Mouse (Mus musculus) hindbrain, embryonic 16.5 days (tissue): ENCODE measurements around the gene Ypel4. TPM values are rescaled to one million over a fixed set of nuclear protein-coding genes. Genes with fewer than 3 reads are reported as not detected.

Experiments
- ATAC-seq: fragments of 200-750 bp; cut with Nextera tagmentation; 2 replicates; pipeline ENCODE4 v1.8.0; 2017; ENCODE audit warnings: moderate TSS enrichment, moderate library complexity
- H3K27ac ChIP-seq: fragments of 300-500 bp; sonication (generic); 2 replicates; pipeline ENCODE4 v1.5.1; 2014; ENCODE audit warnings: low read depth, mild to moderate bottlenecking, control low read depth, low read length, moderate library complexity
- H3K27me3 ChIP-seq: fragments of 300-500 bp; sonication (generic); replicated peaks from 2 replicates; pipeline ENCODE4 v1.6.1; 2014; ENCODE audit warnings: low read length; ENCODE audit not compliant: control insufficient read depth, insufficient read depth
- H3K36me3 ChIP-seq: fragments of 300-500 bp; sonication (generic); 2 replicates; pipeline ENCODE4 v1.6.1; 2014; ENCODE audit warnings: mild to moderate bottlenecking, low read length, moderate library complexity, mixed read lengths; ENCODE audit not compliant: control insufficient read depth, insufficient read depth
- H3K4me1 ChIP-seq: fragments of 300-500 bp; sonication (generic); 2 replicates; pipeline ENCODE4 v1.6.1; 2014; ENCODE audit warnings: low read depth, low read length; ENCODE audit not compliant: control insufficient read depth, insufficient read depth
- H3K4me2 ChIP-seq: fragments of 300-500 bp; sonication (generic); 2 replicates; pipeline ENCODE4 v1.6.1; 2014; ENCODE audit warnings: mild to moderate bottlenecking, low read length, control low read depth, moderate library complexity
- H3K4me3 ChIP-seq: fragments of 300-500 bp; sonication (generic); 2 replicates; pipeline ENCODE4 v1.5.1; 2014; ENCODE audit warnings: mild to moderate bottlenecking, low read length, control low read depth, moderate library complexity
- H3K9ac ChIP-seq: fragments of 300-500 bp; sonication (generic); 2 replicates; pipeline ENCODE4 v1.6.1; 2014; ENCODE audit warnings: low read depth, mild to moderate bottlenecking, control low read depth, low read length, moderate library complexity
- H3K9me3 ChIP-seq: fragments of 300-500 bp; sonication (generic); 2 replicates; pipeline ENCODE4 v1.6.1; 2014; ENCODE audit warnings: mild to moderate bottlenecking, low read length, moderate library complexity; ENCODE audit not compliant: control insufficient read depth
- WGBS: fragments of 180-500 bp; shearing (Covaris S2); extraction: QIAGEN DNeasy Blood & Tissue Kit; methylation state at CpG from one replicate; pipeline ENCODE4 v1.1.7; 2014; 5-methylcytosine and 5-hydroxymethylcytosine counted together
- polyA plus RNA-seq: library from polyadenylated mRNA; unstranded; fragments of >200 nt; fragmentation: Nextera tagmentation; extraction: Ambion mirVana; gene quantifications from 2 replicates; pipeline ENCODE4 v1.2.1, GENCODE M21; 2015

Gene Ypel4
- polyA plus RNA-seq, 1 experiment from 2014 or later: 16.9 TPM

- peak overlapping the region; percentile 76 for H3K4me2 ChIP-seq
- 0% methylated on average over 24 of the region's 26 CpGs for WGBS
- peaks cover 8% of the 10 kb centered on the region for H3K36me3 ChIP-seq
- H3K27me3 ChIP-seq: no peaks in the 10 kb centered on the region
- no peaks in the 10 kb centered on the region for H3K9me3 ChIP-seq
- peak; percentile 12; the same call in 1 of the 2 replicates for ATAC-seq
- peak overlapping the region; percentile 96 for H3K4me3 ChIP-seq
- peak overlapping the region; percentile 98 for H3K27ac ChIP-seq
- peaks cover 12% of the 10 kb centered on the region for H3K4me1 ChIP-seq
- peak overlapping the region; percentile 95 for H3K9ac ChIP-seq
These were observed 19.4 kb upstream of the Ypel4 start for GRCm38 (mm10) chr2:84714422-84714810.

- peaks cover 8% of the 10 kb centered on the region for H3K36me3 ChIP-seq
- H3K4me1 ChIP-seq: peaks cover 12% of the 10 kb centered on the region
- peak within 1 kb of the TSS; percentile 95 for H3K9ac ChIP-seq
- H3K4me2 ChIP-seq: peak within 1 kb of the TSS; percentile 93
- under 1% methylated on average over 97 of the region's 107 CpGs for WGBS
- peak within 1 kb of the TSS; percentile 98 for H3K27ac ChIP-seq
- ATAC-seq: peak; percentile 96
- no peaks in the 10 kb centered on the region for H3K27me3 ChIP-seq
- H3K4me3 ChIP-seq: peak within 1 kb of the TSS; percentile 96
- no peaks in the 10 kb centered on the region for H3K9me3 ChIP-seq
These were observed 18.9 kb upstream of the Ypel4 start, which contains the start of gene Zdhhc5 for GRCm38 (mm10) chr2:84714811-84715561. Gene Zdhhc5 (minus strand): TSS chr2:84715180.

GRCm38 (mm10) chr2:84715562-84716361 lies 18.1 kb upstream of the Ypel4 start:
- H3K9me3 ChIP-seq: no peaks in the 10 kb centered on the region
- peak overlapping the region; percentile 98 for H3K27ac ChIP-seq
- H3K27me3 ChIP-seq: no peaks in the 10 kb centered on the region
- under 1% methylated on average over 33 of the region's 33 CpGs for WGBS
- peaks cover 12% of the 10 kb centered on the region for H3K4me1 ChIP-seq
- peak; percentile 96 for ATAC-seq
- H3K4me3 ChIP-seq: peak overlapping the region; percentile 96
- peaks cover under 1% of the 10 kb centered on the region; the same call in 1 of the 2 replicates for H3K36me3 ChIP-seq
- peak overlapping the region; percentile 93 for H3K4me2 ChIP-seq
- H3K9ac ChIP-seq: peak overlapping the region; percentile 79

- Histone ChIP-seq H3K9me3 (no peaks in the 10 kb centered on the region), H3K9ac (peak overlapping the region; percentile 79), H3K4me3 (peak overlapping the region; percentile 96), H3K27ac (peak overlapping the region; percentile 89), H3K27me3 (no peaks in the 10 kb centered on the region), H3K4me1 (peaks cover 12% of the 10 kb centered on the region), H3K4me2 (peak overlapping the region; percentile 93), H3K36me3 (no peaks in the 10 kb centered on the region)
- WGBS: 37% methylated on average over 9 of the region's 9 CpGs
- ATAC-seq: no peak
These were observed 17.2 kb upstream of the Ypel4 start for GRCm38 (mm10) chr2:84716423-84717355.

- no peak overlapping the region for H3K9ac ChIP-seq
- no peak overlapping the region for H3K4me2 ChIP-seq
- peaks cover 12% of the 10 kb centered on the region for H3K4me1 ChIP-seq
- WGBS: 94% methylated on average over 4 of the region's 4 CpGs
- no peak overlapping the region for H3K4me3 ChIP-seq
- no peak for ATAC-seq
- no peak overlapping the region for H3K27ac ChIP-seq
- H3K27me3 ChIP-seq: no peaks in the 10 kb centered on the region
- H3K36me3 ChIP-seq: no peaks in the 10 kb centered on the region
- H3K9me3 ChIP-seq: no peaks in the 10 kb centered on the region
These were observed 16.5 kb upstream of the Ypel4 start for GRCm38 (mm10) chr2:84717357-84717756.

GRCm38 (mm10) chr2:84720718-84721117 lies 13.1 kb upstream of the Ypel4 start:
- Histone ChIP-seq H3K4me2 (no peak overlapping the region), H3K27me3 (no peaks in the 10 kb centered on the region), H3K36me3 (peaks cover 8% of the 10 kb centered on the region), H3K4me3 (no peak overlapping the region), H3K27ac (no peak overlapping the region), H3K9me3 (no peaks in the 10 kb centered on the region), H3K4me1 (peaks cover 15% of the 10 kb centered on the region), H3K9ac (no peak overlapping the region)
- no peak for ATAC-seq
- WGBS: 89% methylated on average over 2 of the region's 2 CpGs

- 71% methylated on average over 3 of the region's 3 CpGs for WGBS
- no peak for ATAC-seq
These were observed 12.7 kb upstream of the Ypel4 start for GRCm38 (mm10) chr2:84721182-84721581.

GRCm38 (mm10) chr2:84723856-84724255 lies 10.0 kb upstream of the Ypel4 start:
- ATAC-seq: no peak
- WGBS: 97% methylated on average over 14 of the region's 14 CpGs
- Histone ChIP-seq H3K27me3 (no peaks in the 10 kb centered on the region), H3K9me3 (no peaks in the 10 kb centered on the region), H3K4me2 (no peak overlapping the region), H3K9ac (no peak overlapping the region), H3K4me1 (peaks cover 23% of the 10 kb centered on the region), H3K4me3 (no peak overlapping the region), H3K27ac (no peak overlapping the region), H3K36me3 (peaks cover 8% of the 10 kb centered on the region)

More at GRCm38 (mm10) chr2:84721182-84721581, 12.7 kb upstream of the Ypel4 start:
- H3K9ac ChIP-seq: no peak overlapping the region
- H3K27me3 ChIP-seq: no peaks in the 10 kb centered on the region
- H3K4me3 ChIP-seq: no peak overlapping the region
- peaks cover 20% of the 10 kb centered on the region for H3K4me1 ChIP-seq
- no peak overlapping the region for H3K27ac ChIP-seq
- no peaks in the 10 kb centered on the region for H3K9me3 ChIP-seq
- peaks cover 8% of the 10 kb centered on the region for H3K36me3 ChIP-seq
- H3K4me2 ChIP-seq: no peak overlapping the region
